Mouse (Mus musculus): ENCODE measurements at regions not wholly inside any gene's neighbourhood (a gene's known extent, or its start where the extent isn't known, plus 50 kb on each side); places are given as distances from the start of the nearest gene placed in this dataset.

DNA sequence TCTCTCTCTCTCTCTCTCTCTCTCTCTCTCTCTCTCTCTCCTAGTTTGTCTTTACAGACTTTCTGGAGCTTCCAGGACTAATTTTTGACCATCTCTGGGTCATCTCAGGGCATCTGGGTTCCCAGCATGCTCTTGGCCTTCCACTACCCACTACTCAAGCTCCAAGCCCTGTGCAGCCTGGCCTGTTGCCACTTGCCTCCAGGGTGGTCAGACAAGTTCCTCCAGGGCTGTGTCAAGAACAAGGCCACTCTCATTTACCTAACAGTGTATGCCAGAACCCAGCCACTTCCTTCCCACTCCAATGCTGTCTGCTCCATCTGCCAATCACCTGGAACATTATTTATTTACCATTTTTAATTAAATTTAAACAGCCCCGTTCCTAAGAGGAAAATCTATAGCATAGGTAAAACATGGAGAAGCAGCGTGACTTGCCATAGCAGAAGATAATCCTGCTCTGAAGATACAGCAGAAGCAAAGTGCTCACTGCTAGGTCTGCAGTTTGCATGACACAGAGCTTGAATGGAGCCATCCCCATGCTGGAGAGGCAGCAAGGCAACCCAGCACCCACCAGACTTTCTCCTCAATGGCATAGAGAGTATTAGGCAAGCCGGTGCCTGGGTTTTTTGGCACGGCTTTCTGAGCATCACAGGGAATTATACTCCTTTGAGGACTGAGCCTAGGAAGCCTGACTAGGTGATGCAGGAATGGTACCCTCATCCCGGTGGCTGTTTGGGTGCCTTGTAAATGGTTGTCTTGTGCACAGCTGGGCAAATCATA, 54.0 kb downstream of the Foxi1 start:
- no peak for DNase-seq (ENCODE audit: low spot score in 2 of 2)

DNA sequence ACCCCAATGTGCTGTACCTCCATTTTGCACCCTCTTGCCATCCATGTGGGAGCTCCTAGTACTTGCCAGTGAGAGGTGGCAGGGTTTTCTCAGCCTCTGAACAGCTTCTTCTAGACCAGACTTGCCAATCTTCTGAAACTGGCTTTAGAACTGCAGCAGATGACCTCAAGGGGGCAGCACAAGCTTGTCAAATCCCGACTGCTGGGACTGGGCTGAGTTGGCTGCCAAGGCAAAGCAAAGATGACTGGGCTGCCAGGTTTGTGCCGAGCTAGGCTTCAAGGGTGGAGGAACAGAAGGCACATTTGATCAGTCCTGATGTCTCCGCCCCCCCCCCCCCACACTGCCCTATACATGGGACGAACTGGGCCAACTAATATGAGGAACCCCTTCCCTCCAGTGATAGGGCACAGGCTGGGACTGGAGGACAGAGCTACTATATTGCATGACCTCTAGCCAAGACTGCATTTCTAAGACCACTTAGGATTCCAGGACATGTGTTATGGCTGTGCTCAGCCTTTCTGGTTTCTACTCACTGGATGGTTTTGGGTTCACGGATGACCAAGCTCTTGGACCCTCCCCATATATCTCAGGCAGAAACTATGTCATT, 51.1 kb upstream of the 4930469K13Rik start:
- DNase-seq (ENCODE audit: low spot score in 2 of 2): peak; percentile 48 to 59

All from adrenal gland, postnatal 4 days (tissue).